Mouse (Mus musculus) ES-E14 (cell line): ENCODE data around the gene Fbxw10.

Experiments used
- CHD2 ChIP-seq: IDR thresholded peaks from 2 replicates; pipeline ENCODE4 v1.6.1; 2014; ENCODE audit warnings: mild to moderate bottlenecking, low read depth, low read length, inconsistent platforms
- HCFC1 ChIP-seq: IDR thresholded peaks from 2 replicates; pipeline ENCODE4 v1.6.1; 2012; ENCODE audit warnings: low read length, inconsistent platforms, borderline replicate concordance; ENCODE audit not compliant: insufficient read depth
- ZNF384 ChIP-seq: IDR thresholded peaks from 2 replicates; pipeline ENCODE4 v1.6.1; 2012; ENCODE audit warnings: low read depth, low read length, inconsistent platforms

DNA sequence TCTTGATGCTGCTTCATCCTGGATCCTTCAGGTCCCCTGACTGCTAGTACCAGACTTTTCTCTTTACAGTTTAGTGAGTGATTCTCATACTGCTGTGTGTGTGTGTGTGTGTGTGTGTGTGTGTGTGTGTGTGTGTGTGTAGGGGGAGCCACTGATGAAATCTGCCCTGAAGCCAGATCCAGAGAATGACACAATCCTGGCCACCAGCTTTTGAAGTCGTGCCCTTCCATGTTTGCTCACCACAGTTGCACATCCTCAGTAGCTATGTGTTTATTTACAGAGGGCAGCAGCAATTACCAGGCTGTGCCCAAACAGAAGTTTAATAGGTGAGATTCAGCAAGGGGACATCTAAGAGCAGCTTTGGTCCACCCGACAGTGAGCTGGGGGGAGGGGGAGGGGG, 69.9 kb downstream of the Fbxw10 start:
- TF ChIP-seq ZNF384 (no peak), HCFC1 (no peak), CHD2 (no peak)
